Mouse (Mus musculus): ENCODE measurements around the gene Cpne6.

Gene Cpne6

DNA sequence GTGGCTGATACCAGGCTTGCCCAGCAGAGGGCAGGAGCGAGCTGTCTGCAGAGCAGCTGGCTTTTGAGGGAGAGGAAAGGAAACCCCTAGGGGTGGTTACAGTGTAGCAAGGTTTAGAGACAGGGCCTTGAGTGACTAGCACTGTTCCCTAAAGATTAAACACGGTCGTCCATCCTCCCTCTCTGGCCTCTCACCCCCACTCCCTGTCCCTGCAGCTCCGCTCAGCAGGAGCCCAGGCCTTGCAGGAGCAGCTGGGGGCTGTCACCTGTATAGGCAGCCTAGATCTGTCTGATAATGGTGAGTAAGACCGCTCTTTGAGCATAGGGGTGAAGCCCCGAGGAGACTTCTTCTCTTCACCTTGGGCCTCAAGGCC lies 12.8 kb upstream of the Cpne6 start:
- DNase-seq (ENCODE audit: low spot score): peak; percentile 97

DNA sequence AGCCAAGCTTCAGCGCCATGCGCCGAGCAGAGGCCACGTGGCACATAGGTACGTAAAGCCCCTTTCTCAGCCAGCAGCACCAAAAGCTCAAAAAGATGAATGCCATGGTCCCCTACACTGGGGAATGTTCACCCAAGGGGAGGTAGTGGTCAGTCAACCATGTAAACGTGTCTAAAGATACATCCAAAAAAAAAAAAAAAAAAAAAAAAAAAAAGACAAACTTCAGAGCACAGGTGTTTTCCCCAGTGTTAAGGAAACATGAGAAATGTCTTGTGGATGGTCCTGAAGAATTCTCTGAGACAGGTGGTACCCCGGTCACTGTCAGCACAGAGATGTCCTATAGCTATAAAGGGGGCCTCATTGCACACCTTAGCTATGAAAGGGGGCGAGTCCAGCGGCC lies 4.6 kb upstream of the Cpne6 start:
- no peak for DNase-seq (ENCODE audit: low spot score)

- DNase-seq (ENCODE audit: low spot score): no peak
These were observed 2.4 kb upstream of the Cpne6 start for GRCm38 (mm10) chr14:55507801-55508200.

DNA sequence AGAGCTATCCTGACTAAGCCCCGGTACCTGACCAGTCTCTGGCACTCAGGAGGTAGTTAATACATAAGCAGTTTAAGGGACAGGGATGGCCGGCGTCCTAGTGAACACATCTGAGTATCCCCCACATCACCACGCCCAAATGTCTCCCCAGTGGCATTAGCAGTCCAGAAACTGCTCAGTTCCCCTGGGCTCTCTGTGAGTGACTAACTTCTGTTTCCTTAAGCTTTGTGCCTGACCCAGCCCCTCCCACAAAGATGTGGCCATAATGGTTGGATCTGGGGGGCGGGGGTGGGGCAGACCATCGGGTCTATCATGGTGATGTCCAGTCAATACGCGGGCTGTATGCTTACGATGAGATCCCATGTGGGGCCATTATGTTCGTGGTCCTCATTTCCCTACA lies 705 bp upstream of the Cpne6 start:
- no peak for DNase-seq (ENCODE audit: low spot score)

DNA sequence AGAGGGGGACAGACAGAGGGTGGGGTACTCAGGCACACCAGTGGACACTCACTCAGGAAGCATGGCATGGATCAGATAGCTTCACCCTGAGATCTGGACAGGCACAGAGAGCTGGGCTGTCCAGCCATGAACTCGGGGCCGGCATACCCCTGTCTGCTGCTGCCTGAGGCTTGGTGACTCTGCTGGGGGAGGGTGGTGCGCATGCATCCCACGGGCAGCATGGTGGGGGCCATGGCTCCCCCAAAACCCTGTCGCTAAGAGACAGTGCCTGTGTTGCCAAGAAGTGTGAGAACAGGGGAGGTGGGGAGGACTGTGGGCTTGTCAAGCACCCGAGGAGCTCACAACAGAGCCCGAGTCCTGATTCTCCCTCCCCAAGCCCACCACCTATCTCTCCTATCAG lies 792 bp downstream of the Cpne6 start:
- no peak for DNase-seq (ENCODE audit: low spot score)

DNA sequence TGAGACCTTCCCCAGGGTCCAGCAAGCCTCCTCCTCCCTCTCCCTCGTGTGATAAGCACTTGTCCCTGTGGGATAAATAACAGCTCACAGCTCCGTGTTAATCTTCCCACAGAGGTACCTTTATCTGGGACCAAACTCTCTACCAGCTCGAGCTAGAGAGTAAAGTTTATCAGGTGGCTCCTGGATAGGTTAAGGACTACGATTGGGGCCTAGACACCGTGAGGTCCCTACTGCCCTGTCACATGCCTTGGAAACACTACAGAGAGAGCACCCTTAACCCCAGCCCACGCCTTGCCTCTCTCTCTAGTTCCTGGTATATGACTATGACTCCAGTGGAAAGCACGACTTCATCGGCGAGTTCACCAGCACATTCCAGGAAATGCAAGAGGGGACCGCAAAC lies 3.7 kb downstream of the Cpne6 start:
- DNase-seq (ENCODE audit: low spot score): no peak

- DNase-seq (ENCODE audit: low spot score): no peak
These were observed 5.6 kb downstream of the Cpne6 start for GRCm38 (mm10) chr14:55515846-55516245.

- no peak for DNase-seq (ENCODE audit: low spot score)
These were observed 8.7 kb downstream of the Cpne6 start for GRCm38 (mm10) chr14:55518897-55519296.

- DNase-seq (ENCODE audit: low spot score): no peak
These were observed 9.4 kb downstream of the Cpne6 start for GRCm38 (mm10) chr14:55519604-55520003.

GRCm38 (mm10) chr14:55520451-55521361 lies 10.5 kb downstream of the Cpne6 start:
- no peak for DNase-seq (ENCODE audit: low spot score)

GRCm38 (mm10) chr14:55524062-55524461 lies 13.8 kb downstream of the Cpne6 start:
- DNase-seq (ENCODE audit: low spot score): no peak

- DNase-seq (ENCODE audit: low spot score): no peak
These were observed 14.5 kb downstream of the Cpne6 start, which contains the start of gene Nrl for GRCm38 (mm10) chr14:55524785-55525184. TSS of gene Nrl (minus strand) at chr14:55524981.

- DNase-seq (ENCODE audit: low spot score): no peak
These were observed 16.4 kb downstream of the Cpne6 start for GRCm38 (mm10) chr14:55526674-55527073.

DNA sequence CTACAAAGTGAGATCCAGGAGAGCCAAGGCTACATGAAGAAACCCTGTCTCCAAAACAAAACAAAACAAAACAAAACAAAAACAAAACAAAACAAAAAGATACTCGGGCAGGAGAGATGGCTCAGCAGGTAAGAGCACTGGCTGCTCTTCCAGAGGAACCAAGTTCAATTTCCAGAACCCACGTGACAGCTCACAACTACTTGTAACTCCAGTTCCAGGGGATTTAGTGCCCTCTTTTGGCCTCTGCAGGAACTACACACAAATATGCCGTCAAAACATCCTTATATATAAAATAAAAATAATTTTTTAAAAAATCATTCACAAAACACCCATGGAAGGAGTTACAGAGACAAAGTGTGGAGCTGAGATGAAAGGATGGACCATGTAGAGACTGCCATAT lies 17.7 kb downstream of the Cpne6 start:
- DNase-seq (ENCODE audit: low spot score): no peak

DNA sequence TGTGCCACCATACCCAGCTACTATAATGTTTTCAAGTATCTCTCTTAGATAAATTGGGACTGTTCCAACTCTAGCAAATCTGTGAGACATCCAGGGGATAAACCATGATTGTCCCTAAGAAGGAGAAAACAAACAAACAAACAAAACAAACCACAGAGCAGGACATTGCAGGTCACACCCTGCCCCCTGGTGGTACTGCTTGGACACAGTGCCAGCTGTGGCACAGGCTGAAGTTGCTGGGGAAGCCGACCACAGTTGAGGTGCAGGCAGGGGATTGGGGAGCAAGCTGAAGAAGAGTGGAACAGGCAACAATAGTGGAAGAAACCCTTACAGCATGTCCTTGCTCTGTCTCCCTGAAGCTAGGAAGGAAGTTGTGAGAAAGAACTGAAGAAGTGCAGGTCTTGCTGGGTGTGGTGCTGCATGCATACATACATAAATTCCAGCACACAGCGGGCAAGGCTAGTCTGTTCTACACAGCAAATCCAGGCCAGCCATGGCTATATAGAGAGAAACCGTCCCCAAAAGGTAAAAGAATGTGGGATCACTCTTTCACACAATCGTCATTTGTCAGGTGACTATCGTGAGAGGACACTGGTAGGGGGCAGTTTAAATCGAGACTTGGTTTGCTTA lies 26.0 kb downstream of the Cpne6 start:
- DNase-seq (ENCODE audit: low spot score): peak; percentile 72

- peak; percentile 85 for DNase-seq (ENCODE audit: low spot score)
These were observed 30.0 kb downstream of the Cpne6 start, which contains the start of gene Pck2 for GRCm38 (mm10) chr14:55540067-55540786. TSS of gene Pck2 (plus strand) at chr14:55540266.

DNA sequence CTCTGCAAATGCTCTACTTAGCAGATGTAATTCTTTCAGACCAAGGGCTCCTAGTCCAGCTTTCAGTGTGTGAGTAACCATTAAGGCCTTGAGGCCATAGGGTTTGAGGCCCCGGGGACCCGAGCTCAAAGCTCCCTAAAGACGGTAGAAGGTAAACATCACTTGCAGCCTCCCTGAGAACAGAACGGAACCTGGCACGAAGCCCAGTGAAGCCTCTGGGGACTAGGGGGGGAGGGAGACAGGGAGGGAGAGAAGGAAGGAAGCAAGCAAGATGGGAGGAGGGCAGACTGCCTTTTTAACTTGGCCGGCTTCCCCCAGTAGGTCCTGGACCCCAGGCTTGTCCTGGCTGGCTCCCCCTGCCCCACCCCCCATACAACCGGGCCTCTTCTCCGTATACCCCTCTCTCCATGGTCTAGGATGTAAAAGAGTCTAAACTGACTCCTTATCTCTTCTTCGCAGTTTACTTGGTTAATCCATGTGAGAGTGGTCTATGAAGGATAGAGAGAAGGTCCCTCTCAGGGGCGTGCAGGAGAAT lies 30.6 kb downstream of the Cpne6 start:
- DNase-seq (ENCODE audit: low spot score): peak; percentile 94

GRCm38 (mm10) chr14:55542268-55542667 lies 32.0 kb downstream of the Cpne6 start:
- no peak for DNase-seq (ENCODE audit: low spot score)

DNA sequence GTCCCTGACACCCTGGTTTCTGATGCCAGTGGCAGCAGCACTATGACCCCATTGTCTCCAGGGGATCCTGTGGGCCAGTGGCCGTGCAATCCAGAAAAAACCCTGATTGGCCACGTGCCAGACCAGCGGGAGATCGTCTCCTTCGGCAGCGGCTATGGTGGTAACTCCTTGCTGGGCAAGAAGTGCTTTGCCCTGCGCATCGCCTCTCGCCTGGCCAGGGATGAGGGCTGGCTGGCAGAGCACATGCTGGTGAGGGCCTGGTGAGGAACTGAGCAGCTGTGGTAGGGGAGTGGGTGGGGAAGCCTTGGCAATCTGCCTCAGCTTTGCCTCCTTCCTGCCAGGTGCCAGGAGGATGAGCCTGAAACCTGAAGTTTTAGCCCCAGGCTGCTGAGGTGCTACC lies 34.1 kb downstream of the Cpne6 start:
- peak; percentile 68 for DNase-seq (ENCODE audit: low spot score)

DNA sequence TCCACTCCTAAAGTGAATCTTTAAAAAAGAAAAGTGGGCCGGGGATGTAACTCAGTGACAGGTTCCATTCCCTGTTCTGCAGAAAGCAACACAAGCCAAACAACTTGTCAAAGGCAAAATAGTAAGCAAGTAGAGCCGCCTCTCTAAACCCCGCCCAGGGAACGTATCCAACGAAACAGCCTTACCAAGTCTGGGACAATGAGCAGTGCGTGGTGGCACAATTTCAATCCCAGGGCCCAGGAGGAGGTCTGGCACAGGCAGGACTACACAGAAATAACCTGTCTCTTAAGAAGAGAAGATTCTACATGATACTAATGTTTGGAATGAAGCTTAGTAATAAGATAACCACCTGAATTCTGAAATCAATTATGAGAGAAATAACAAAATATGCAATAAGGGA lies 39.9 kb downstream of the Cpne6 start:
- DNase-seq (ENCODE audit: low spot score): no peak

DNA sequence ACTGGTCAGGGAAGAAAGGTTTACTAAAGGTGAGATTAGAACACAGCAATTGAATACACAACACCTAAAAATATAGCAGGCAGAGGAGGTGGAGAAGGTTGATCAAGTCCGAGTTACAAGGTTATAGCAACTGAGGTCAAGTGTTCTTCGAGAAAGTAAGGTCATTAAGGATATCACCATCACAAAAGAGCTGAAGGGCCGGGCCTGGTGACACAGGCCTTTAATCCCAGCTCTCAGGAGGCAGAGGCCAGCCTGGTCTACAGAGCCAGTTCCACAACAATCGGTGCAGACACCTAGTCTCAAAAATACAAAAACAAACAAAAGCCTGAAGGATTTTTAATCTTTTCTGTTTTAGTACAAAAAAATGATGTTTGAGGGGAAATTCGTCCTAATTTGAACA lies 41.1 kb downstream of the Cpne6 start:
- DNase-seq (ENCODE audit: low spot score): no peak

- no peak for DNase-seq (ENCODE audit: low spot score)
These were observed 41.5 kb downstream of the Cpne6 start for GRCm38 (mm10) chr14:55551794-55552193.

DNA sequence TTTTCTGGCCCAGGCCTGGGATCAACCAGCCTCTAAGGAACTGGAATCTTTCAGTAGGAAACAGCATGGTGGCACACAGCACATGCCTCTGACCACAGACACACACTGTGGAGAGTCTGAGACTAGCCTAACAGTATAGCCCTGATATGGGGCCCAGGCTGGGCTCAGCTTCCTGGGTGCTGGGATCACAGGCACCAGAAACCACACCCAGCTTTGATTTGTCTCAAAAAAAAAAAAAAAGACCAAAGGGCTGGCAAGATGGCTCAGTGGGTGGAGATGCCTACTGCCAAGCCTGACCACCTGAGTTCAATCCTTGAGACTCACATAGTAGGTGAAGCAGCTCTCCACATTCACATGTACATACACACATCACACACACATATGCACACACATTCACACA lies 44.4 kb downstream of the Cpne6 start:
- no peak for DNase-seq (ENCODE audit: low spot score)

Measured in testis, postnatal 10 days (tissue).